Mouse (Mus musculus): ENCODE results near the gene Msh2.
A peak's percentile ranks its signal among the peaks of the same experiment; 100 is the strongest.

Msh2 gene

DNA sequence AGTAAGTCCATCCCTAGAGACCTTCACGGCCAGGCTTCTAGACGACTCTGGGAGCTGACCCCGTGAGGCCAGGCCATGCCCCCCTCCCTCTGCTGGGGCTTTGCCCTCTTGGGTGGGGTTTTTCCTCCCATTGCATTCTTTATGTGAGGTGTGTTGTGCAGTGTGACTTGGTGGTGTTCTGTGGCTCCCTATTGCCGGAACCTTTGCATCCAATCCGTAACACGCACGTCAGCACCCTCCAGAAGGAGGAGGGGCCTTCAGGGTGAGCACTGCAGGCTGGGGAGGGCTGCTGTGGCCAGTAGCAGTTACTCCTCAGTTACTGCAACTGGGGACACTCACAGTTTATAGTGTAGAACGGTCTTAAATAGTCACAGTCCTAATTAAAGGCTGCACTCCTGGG, 28.0 kb downstream of the Msh2 start:
- DNase-seq (ENCODE audit: low spot score in 2 of 2): no peak

- no peak for DNase-seq (ENCODE audit: low spot score in 2 of 2)
Observed at GRCm38 (mm10) chr17:87724727-87725126, 52.6 kb downstream of the Msh2 start.

GRCm38 (mm10) chr17:87726489-87727356, 54.6 kb downstream of the Msh2 start:
- DNase-seq (ENCODE audit: low spot score in 2 of 2): no peak

DNA sequence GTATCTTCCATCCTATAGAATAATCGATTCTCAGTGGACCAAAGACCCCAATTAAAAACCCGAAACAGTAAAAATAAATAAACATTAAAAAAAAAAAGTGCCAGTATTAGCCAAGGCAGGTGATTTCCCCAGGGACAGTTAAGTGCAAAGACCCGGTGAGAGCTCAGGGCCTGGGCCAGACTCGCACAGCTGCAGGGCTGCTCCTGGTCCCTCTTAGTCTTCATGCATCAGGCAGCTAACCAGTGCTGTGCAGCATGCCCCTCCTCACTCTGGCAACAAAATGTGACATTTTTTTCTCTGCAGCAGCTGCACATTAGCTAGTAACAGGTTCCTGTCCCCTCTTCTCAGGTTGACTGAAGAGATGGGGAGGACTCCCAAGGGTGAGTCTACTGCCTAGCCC, 59.8 kb downstream of the Msh2 start:
- peak; percentile 9 to 18 for DNase-seq (ENCODE audit: low spot score in 2 of 2)

DNA sequence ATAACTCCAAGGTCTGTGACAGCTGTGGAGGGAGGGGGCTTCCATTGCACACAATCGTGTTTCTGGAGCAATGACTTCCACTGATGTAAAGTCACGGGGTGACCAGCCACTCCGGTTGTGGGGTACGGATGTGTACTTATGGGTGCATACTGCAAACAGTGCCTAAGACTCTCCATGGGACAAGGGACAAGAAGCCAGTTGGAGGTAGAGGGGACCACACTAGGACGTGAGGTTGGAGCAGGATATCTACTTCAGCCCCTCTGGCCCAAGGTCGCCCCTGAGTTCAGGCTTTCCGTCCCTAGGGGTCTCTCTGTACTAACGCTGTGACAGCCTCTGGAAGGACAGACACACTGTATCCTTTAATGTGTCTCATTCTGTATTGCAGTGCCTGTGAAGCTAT, 62.3 kb downstream of the Msh2 start:
- DNase-seq (ENCODE audit: low spot score in 2 of 2): no peak

DNA sequence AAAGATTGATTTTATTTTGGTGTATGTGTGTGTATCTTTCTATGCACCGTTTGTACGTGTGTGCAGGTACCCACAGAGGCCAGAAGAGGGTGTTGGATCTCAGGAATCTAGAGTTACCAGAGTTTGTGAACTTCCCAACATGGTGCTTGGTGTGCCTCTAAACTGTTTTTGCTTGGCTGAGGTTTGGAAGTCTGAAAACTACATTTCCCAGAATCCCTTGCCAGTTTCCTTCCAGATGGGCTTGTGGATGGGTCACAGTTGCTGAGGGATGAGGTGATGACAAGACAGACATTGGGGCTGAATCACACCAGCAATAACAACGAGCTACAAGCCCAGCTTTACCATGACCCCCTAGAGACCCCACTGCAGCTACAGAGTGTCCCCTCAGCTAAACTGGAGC, 65.0 kb downstream of the Msh2 start:
- DNase-seq (ENCODE audit: low spot score in 2 of 2): no peak

DNA sequence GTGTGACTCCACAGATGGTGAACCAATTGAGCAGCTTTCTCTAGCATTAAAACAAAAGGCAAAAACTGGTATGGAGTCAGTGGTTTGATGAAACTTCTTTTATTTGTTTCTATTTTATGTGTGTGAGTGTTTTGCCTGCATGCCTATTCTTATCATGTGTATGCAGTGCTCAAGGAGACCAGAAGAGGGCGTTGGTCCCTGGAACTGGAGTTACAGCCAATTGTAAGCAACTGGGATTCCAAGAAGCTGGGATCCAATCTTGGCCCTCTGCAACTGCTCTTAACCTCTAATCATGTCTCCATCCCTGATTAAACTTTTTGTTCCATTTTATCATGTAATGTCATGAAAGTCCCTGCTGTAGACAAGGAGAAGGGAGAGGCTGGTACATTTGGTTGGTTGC, 67.7 kb downstream of the Msh2 start:
- no peak for DNase-seq (ENCODE audit: low spot score in 2 of 2)

DNA sequence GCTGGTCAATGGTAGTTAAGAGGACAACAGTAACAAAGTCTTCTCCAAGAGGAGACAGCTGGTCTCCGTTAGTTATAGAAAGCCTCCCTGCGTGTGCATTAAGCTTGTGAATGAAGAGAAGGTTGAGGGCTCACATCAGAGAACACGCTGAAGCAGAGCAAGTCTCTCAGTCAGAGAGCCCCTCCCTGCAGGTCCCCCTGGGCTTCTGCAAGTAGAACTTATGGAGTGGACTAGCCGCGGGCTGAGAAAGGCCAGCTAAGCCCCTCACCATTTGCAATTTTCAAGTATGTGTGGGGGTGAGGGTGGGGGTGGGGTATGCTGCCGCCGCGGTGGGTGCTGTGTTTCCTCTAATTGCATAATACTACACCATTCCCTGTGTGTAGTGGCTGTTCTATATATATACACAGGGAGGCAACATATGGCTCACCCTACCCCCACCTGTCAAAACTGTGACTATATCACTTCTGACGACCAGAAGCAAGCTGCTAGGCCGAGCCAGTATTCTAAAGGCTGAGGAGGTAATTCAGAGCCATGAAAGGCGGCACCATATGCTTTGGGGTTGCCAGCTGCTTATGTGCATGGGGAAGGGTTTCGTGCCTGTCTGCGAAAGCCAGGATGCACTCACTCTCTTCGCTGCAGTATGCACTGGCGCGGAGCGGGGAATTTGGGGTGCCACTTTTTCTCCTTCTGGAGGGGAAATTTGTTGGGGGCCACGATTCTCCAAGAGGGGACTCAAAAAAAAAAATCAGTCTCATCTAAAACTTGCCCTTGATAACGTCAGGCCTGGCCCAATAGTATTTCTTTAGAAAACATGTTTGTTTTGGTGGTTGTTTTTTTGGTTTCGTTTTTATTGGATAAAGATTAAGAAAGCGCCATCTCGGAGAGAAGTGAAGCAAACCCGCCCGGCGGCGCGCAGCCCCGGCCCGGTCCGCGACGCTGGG, 73.1 kb downstream of the Msh2 start:
- DNase-seq (ENCODE audit: low spot score in 2 of 2): no peak

- DNase-seq (ENCODE audit: low spot score in 2 of 2): peak; percentile 12 to 29
Observed at GRCm38 (mm10) chr17:87745926-87746888, 74.1 kb downstream of the Msh2 start.

- no peak for DNase-seq (ENCODE audit: low spot score in 2 of 2)
Observed at GRCm38 (mm10) chr17:87760315-87760714, 88.2 kb downstream of the Msh2 start.

DNA sequence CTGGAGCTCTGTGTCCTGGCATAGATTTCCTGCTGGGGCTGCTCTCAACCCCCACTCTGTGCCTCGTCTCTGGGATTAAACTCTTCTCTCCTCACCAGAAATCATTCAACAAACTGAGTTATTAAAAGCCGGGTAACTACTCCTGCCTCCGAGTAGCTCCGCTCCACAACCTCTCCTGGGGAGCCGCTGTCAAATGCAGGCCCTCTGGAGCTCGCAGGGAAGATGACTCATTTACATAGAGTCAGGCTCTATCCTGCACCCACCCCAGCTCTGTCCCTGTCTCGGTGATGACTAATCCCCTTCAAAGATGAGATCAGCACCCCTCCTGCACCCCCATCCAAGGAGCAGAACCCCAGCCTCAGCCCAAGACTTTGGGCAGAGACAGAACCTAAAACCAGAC, 91.0 kb downstream of the Msh2 start:
- no peak for DNase-seq (ENCODE audit: low spot score in 2 of 2)

GRCm38 (mm10) chr17:87765031-87765430, 92.9 kb downstream of the Msh2 start:
- no peak for DNase-seq (ENCODE audit: low spot score in 2 of 2)

DNA sequence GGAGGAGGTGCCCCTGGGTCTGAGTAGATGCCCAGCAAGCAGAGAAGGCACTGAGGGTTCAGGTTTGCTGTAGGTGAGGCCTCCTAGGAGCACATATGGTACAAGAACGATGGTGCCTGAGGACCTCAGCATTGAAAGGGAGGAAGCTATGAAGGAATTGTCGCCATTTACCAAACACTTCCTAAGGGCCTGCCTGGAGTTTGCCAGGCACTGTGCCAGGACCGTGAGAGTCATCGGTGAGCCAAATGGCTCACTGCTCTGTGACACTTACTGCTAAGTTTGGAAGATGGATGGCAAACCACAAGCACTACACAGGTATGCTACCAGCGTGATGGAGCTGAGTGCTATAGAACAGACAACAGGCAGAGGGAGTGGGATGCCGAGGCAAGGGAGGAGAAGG, 94.8 kb downstream of the Msh2 start:
- DNase-seq (ENCODE audit: low spot score in 2 of 2): no peak

DNA sequence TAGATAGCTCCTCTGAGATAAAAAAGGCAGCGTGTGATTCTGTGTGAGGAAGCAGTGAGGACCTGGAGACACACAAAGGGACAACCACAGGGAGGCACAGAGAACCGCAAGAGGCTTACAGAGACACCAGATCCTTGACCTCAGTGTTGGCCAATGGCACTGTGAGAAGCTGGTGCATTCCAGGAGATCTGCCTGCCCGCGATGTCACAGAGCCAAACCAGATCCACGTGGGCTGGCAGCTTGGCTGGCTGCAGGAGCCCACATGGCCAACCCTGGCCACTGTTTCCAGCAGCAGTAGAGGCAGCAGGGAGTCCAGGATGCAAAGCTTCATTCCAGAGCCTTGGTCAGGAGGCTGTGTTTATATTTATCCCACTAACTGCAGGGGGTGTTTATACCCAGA, 98.6 kb downstream of the Msh2 start:
- no peak for DNase-seq (ENCODE audit: low spot score in 2 of 2)

GRCm38 (mm10) chr17:87773175-87773574, 101.0 kb downstream of the Msh2 start:
- no peak for DNase-seq (ENCODE audit: low spot score in 2 of 2)
